ENCODE assay signal across 9 mouse cellular contexts in genomic region chr13:55523278-55523677, GRCm38 (mm10). TPM values are rescaled to one million over a fixed set of nuclear protein-coding genes. Genes with fewer than 3 reads are reported as not detected.
DNase-seq lines count a peak whose midpoint lies in the region; ATAC-seq and TF ChIP-seq lines count a peak whose summit lies in the region.
"Had no signal": no experiment of that assay in that cellular context is flagged by ENCODE, and none has a peak within 500 bp of the region (broad histone marks: within the 10 kb centered on the region; RNA-seq: fewer than 3 reads in every experiment).

No protein-coding gene starts in this region.

- TF ChIP-seq CTCF in layer of hippocampus, adult 2 months (conservative IDR thresholded peaks at IDR 0.05) = no peak

- no peak overlapping the region for H3K4me3 ChIP-seq in layer of hippocampus, adult 2 months
- H3K4me3 ChIP-seq in liver, embryonic 11.5 days (ENCODE audit: low read depth, low read length) = no peak overlapping the region

- WGBS in liver, embryonic 11.5 days = 75% methylated on average over 17 of the region's 17 CpGs

- no peaks in the 10 kb centered on the region for H3K36me3 ChIP-seq in liver, embryonic 11.5 days (ENCODE audit: control insufficient read depth, insufficient read depth, low read length)

- ATAC-seq in liver, embryonic 11.5 days (replicated peaks; ENCODE audit: low FRiP score) = peak; percentile 46

- peaks cover 14% of the 10 kb centered on the region for H3K4me1 ChIP-seq in liver, embryonic 11.5 days (replicated peaks; ENCODE audit: control insufficient read depth, insufficient read depth, low read length)

- DNase-seq in layer of hippocampus, adult 2 months (ENCODE audit: low spot score in 2 of 2) = no peak
- no peak for DNase-seq in layer of hippocampus, postnatal 25 days (ENCODE audit: extremely low spot score in 1 of 2, low spot score in 1 of 2)
- peak; percentile 47 for DNase-seq in embryo, embryonic 11 days
- DNase-seq in heart, postnatal 4 days = peak; percentile 57
- DNase-seq in liver, embryonic 11.5 days (ENCODE audit: low spot score) = no peak
- no peak for DNase-seq in cerebellum, adult 9-10 months
- no peak for DNase-seq in c-Kit-positive CD71-positive TER-119-positive erythroid progenitor cells, embryonic 14.5 days (ENCODE audit: low spot score)
- no peak for DNase-seq in thymus, adult 18-20 months

- H3K9ac ChIP-seq in liver, embryonic 11.5 days (ENCODE audit: low read depth, low read length) = no peak overlapping the region

- peak overlapping the region; percentile 24; the same call in 1 of the 2 replicates for H3K27ac ChIP-seq in layer of hippocampus, adult 2 months
- peak overlapping the region; percentile 39; the same call in 1 of the 2 replicates for H3K27ac ChIP-seq in liver, embryonic 11.5 days (ENCODE audit: low read depth, low read length)

- H3K4me2 ChIP-seq in liver, embryonic 11.5 days = 0 out of 2 replicates have a peak overlapping the region, but pooled peaks have one; percentile 16

- no peaks in the 10 kb centered on the region for H3K9me3 ChIP-seq in liver, embryonic 11.5 days (ENCODE audit: control insufficient read depth, low read length)

- no peaks in the 10 kb centered on the region for H3K27me3 ChIP-seq in liver, embryonic 11.5 days (replicated peaks; ENCODE audit: control insufficient read depth, insufficient read depth, low read length)
- H3K27me3 ChIP-seq: CH12.LX had no signal

RNA-seq across cellular contexts. Expression of gene Dok3, which starts 5.8 kb away (rescaled TPM):
- total RNA-seq in layer of hippocampus, adult 2 months (2021) = 10 to 100 TPM; 12.2 to 13.7 TPM
- 1 to 10 TPM; 9.6 to 9.7 TPM for total RNA-seq in layer of hippocampus, postnatal 25 days (2021)
- 1 to 10 TPM; 1.0 to 1.1 TPM for total RNA-seq in heart, postnatal 4 days (2021)
- 4.3 and 6.0 TPM in 2 replicates for polyA plus RNA-seq in liver, embryonic 11.5 days (2014; fragmentation: Nextera tagmentation; extraction: Ambion mirVana)

RNA-seq across cellular contexts. Expression of gene Pdlim7, which starts 9.8 kb away (rescaled TPM):
- total RNA-seq in layer of hippocampus, adult 2 months (2021) = 10 to 100 TPM; 97.4 to 99.9 TPM
- total RNA-seq in layer of hippocampus, postnatal 25 days (2021) = 10 to 100 TPM; 86.6 to 97.7 TPM
- 100 to 1,000 TPM; 115 to 119 TPM for total RNA-seq in heart, postnatal 4 days (2021)
- 86.4 and 94.6 TPM in 2 replicates for polyA plus RNA-seq in liver, embryonic 11.5 days (2014; fragmentation: Nextera tagmentation; extraction: Ambion mirVana)

RNA-seq across cellular contexts. Expression of gene Ddx41, which starts 13.2 kb away (rescaled TPM):
- 10 to 100 TPM; 56.2 to 60.6 TPM for total RNA-seq in layer of hippocampus, adult 2 months (2021)
- total RNA-seq in layer of hippocampus, postnatal 25 days (2021) = 10 to 100 TPM; 50.7 to 57.2 TPM
- 10 to 100 TPM; 16.9 to 18.5 TPM for total RNA-seq in heart, postnatal 4 days (2021)
- polyA plus RNA-seq in liver, embryonic 11.5 days (2014; fragmentation: Nextera tagmentation; extraction: Ambion mirVana) = 62.9 and 64.6 TPM in 2 replicates

RNA-seq across cellular contexts. Expression of gene Dbn1, which starts 35.4 kb away (rescaled TPM):
- total RNA-seq in layer of hippocampus, adult 2 months (2021) = 100 to 1,000 TPM; 396 to 403 TPM
- 100 to 1,000 TPM; 356 to 398 TPM for total RNA-seq in layer of hippocampus, postnatal 25 days (2021)
- total RNA-seq in heart, postnatal 4 days (2021) = 10 to 100 TPM; 64.5 to 66.8 TPM
- 64.9 and 69.0 TPM in 2 replicates for polyA plus RNA-seq in liver, embryonic 11.5 days (2014; fragmentation: Nextera tagmentation; extraction: Ambion mirVana)

RNA-seq across cellular contexts. Expression of gene Fam193b, which starts 47.6 kb away (rescaled TPM):
- total RNA-seq in layer of hippocampus, adult 2 months (2021) = 10 to 100 TPM; 95.3 to 97.7 TPM
- total RNA-seq in layer of hippocampus, postnatal 25 days (2021) = 10 to 100 TPM; 66.4 to 87.5 TPM
- total RNA-seq in heart, postnatal 4 days (2021) = 10 to 100 TPM; 21.2 to 24.0 TPM
- polyA plus RNA-seq in liver, embryonic 11.5 days (2014; fragmentation: Nextera tagmentation; extraction: Ambion mirVana) = 18.7 and 25.3 TPM in 2 replicates

Comparison
In these comparisons a context has a peak if more than half of its experiments do, and no peak if none do; other contexts are left out.
1. DNase-seq: peak in embryo, embryonic 11 days (single experiment) and heart, postnatal 4 days (single experiment); none in layer of hippocampus, adult 2 months (0 of 2), layer of hippocampus, postnatal 25 days (0 of 2), liver, embryonic 11.5 days (single experiment), cerebellum, adult 9-10 months (single experiment), c-Kit-positive CD71-positive TER-119-positive erythroid progenitor cells, embryonic 14.5 days (single experiment) and thymus, adult 18-20 months (0 of 2).
2. RNA of gene Dok3, which starts 5.8 kb away (total RNA-seq): 12.2 to 13.7 TPM in layer of hippocampus, adult 2 months and 9.6 to 9.7 TPM in layer of hippocampus, postnatal 25 days; 1.0 to 1.1 TPM in heart, postnatal 4 days; every median in the first group is over 4 times any median in the second.